Mouse (Mus musculus): ENCODE measurements around the gene Rpl22l1. TPM values are rescaled to one million over a fixed set of nuclear protein-coding genes. Genes with fewer than 3 reads are reported as not detected.

Gene Rpl22l1
- polyA plus RNA-seq, 1 experiment from 2014 or later = 389 TPM

Other genes with a start within 250 kb of the Rpl22l1 start
- not detected in 2 replicates for gene Slc2a2, start 107.5 kb upstream of the Rpl22l1 start, polyA plus RNA-seq (2014; fragmentation: Nextera tagmentation; extraction: Ambion mirVana)
- 18.0 and 20.7 TPM in 2 replicates for gene Eif5a2, start 24.2 kb upstream of the Rpl22l1 start, polyA plus RNA-seq (2014; fragmentation: Nextera tagmentation; extraction: Ambion mirVana)
- gene Gm1527, start 87.2 kb downstream of the Rpl22l1 start, polyA plus RNA-seq (2014; fragmentation: Nextera tagmentation; extraction: Ambion mirVana) = not detected in 2 replicates